Mouse (Mus musculus) testis, adult 2 months (tissue): ENCODE results near the gene Tmc3. TPM values are rescaled to one million over a fixed set of nuclear protein-coding genes. Genes with fewer than 3 reads are reported as not detected.

Experiments used
- H3K27ac ChIP-seq: fragments of 200-500 bp; 2 replicates; pipeline ENCODE4 v1.5.1; 2012; ENCODE audit warnings: low read depth, low read length; ENCODE audit not compliant: control insufficient read depth, insufficient read depth
- H3K27me3 ChIP-seq: fragments of 200-500 bp; 2 replicates; pipeline ENCODE4 v1.6.1; 2012; ENCODE audit warnings: mild to moderate bottlenecking, low read length, moderate library complexity; ENCODE audit not compliant: control insufficient read depth, insufficient read depth
- H3K36me3 ChIP-seq: fragments of 200-500 bp; 2 replicates; pipeline ENCODE4 v1.6.1; 2012; ENCODE audit warnings: mild to moderate bottlenecking, low read length; ENCODE audit not compliant: control insufficient read depth, insufficient read depth
- H3K4me1 ChIP-seq: fragments of 200-500 bp; 2 replicates; pipeline ENCODE4 v1.6.1; 2012; ENCODE audit warnings: low read length; ENCODE audit not compliant: control insufficient read depth, insufficient read depth
- H3K4me3 ChIP-seq: fragments of 200-500 bp; 2 replicates; pipeline ENCODE4 v1.5.1; 2012; ENCODE audit warnings: low read depth, mild to moderate bottlenecking, low read length, moderate library complexity, mixed read lengths; ENCODE audit not compliant: control insufficient read depth
- CTCF ChIP-seq: fragments of 200-500 bp; IDR thresholded peaks from 2 replicates; pipeline ENCODE4 v1.5.1; 2012; ENCODE audit warnings: low read depth, mild to moderate bottlenecking, inconsistent platforms, low read length, moderate library complexity; ENCODE audit not compliant: control insufficient read depth, insufficient read depth, insufficient replicate concordance
- POLR2A ChIP-seq: fragments of 200-500 bp; IDR thresholded peaks from 2 replicates; pipeline ENCODE4 v1.6.1; 2012; ENCODE audit warnings: low read depth, mild to moderate bottlenecking, inconsistent platforms, low read length, moderate library complexity; ENCODE audit not compliant: control insufficient read depth
- polyA plus RNA-seq: library from polyadenylated mRNA; depleted of rRNA; stranded (reverse); fragments of >200 nt; gene quantifications from 2 replicates; pipeline ENCODE4 v1.2.3, GENCODE M21; 2012

Gene Tmc3
- polyA plus RNA-seq, 1 experiment, result 0.33 TPM

DNA sequence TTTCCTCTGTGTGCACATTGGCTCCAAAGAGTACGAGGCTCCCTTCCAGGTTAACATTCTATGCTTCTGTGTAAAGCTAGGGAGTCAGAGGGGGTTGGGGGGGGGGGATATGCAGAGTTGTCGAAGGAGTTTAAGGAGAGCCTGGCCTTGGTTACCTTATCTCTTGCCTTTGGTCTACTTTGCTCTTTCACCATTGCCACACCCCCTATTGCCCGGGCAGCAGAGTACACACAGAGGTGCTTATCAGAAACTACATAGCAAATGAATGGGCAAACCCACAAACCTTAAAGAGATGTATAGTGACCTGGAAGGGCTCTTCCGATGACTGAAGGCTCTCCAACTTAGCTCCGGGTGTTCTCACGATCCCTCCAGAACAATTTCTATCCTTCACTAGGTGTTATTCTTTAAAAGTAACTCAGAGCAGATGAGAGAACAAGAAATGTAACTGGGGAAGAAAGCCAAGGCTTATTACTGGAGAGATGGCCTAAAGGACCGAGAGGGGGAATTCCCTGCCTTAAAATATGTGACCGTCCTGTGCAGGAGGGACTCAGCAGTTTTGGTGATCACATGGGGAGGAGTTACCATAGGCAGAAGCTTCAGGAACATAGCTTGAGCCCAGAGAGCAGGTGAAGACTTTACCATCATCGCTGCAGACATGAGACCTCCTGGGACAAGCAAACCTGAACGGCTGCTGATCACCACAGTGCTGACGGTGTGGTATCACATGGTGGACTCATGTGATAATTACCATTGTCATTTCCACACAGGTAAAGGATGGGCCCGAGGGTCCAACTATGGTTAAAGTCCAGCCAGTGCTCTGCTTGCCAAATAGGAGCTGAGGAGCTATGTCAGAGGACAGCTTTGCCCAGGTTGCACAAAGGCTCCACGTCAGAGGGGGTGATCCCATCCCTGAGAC, 14.5 kb downstream of the Tmc3 start:
- Histone ChIP-seq H3K27me3 (no peaks in the 10 kb centered on the region), H3K36me3 (no peaks in the 10 kb centered on the region), H3K4me3 (no peak overlapping the region), H3K4me1 (peaks cover 7% of the 10 kb centered on the region), H3K27ac (no peak overlapping the region)
- TF ChIP-seq POLR2A (no peak), CTCF (no peak)

DNA sequence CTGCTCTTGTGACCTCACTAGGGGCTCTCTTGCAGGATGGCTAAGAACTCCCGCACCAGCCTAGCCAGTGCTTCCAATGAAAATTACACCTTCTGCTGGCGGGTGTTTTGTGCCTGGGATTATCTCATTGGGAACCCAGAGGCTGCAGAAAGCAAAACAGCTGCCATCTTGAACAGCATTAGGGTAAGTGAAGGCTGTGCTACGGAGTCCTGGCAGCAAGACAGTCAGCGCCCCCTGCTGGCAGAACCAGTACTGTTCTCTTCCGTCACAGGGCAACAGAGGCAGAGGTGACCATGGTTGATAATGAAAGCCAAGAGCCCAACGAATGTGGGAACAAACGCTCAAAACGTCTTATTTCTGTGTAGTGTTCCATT, 15.2 kb downstream of the Tmc3 start:
- Histone ChIP-seq H3K27ac (no peak overlapping the region), H3K36me3 (no peaks in the 10 kb centered on the region), H3K27me3 (no peaks in the 10 kb centered on the region), H3K4me1 (peaks cover 9% of the 10 kb centered on the region), H3K4me3 (no peak overlapping the region)
- TF ChIP-seq CTCF, result peak; percentile 87; the same call in 1 of the 2 replicates
- TF ChIP-seq POLR2A, result no peak

- TF ChIP-seq POLR2A (no peak), CTCF (no peak)
- Histone ChIP-seq H3K36me3 (no peaks in the 10 kb centered on the region), H3K27me3 (no peaks in the 10 kb centered on the region), H3K27ac (no peak overlapping the region), H3K4me1 (peaks cover 9% of the 10 kb centered on the region), H3K4me3 (no peak overlapping the region)
Measured at GRCm38 (mm10) chr7:83604180-83604944, 19.6 kb downstream of the Tmc3 start.

GRCm38 (mm10) chr7:83606796-83607195, 22.1 kb downstream of the Tmc3 start:
- no peak overlapping the region for H3K4me3 ChIP-seq
- no peaks in the 10 kb centered on the region for H3K27me3 ChIP-seq
- TF ChIP-seq POLR2A (no peak), CTCF (no peak)
- H3K4me1 ChIP-seq, result peaks cover 9% of the 10 kb centered on the region
- no peaks in the 10 kb centered on the region for H3K36me3 ChIP-seq
- H3K27ac ChIP-seq, result no peak overlapping the region

GRCm38 (mm10) chr7:83609891-83610290, 25.2 kb downstream of the Tmc3 start:
- TF ChIP-seq POLR2A, result no peak

GRCm38 (mm10) chr7:83611886-83612285, 27.2 kb downstream of the Tmc3 start:
- no peaks in the 10 kb centered on the region for H3K27me3 ChIP-seq
- TF ChIP-seq CTCF, result no peak
- TF ChIP-seq POLR2A, result no peak
- no peaks in the 10 kb centered on the region for H3K36me3 ChIP-seq
- H3K4me1 ChIP-seq, result no peaks in the 10 kb centered on the region
- no peak overlapping the region for H3K4me3 ChIP-seq
- H3K27ac ChIP-seq, result no peak overlapping the region

More at GRCm38 (mm10) chr7:83609891-83610290, 25.2 kb downstream of the Tmc3 start:
- Histone ChIP-seq H3K36me3 (no peaks in the 10 kb centered on the region), H3K27ac (no peak overlapping the region), H3K4me3 (no peak overlapping the region), H3K4me1 (no peaks in the 10 kb centered on the region), H3K27me3 (no peaks in the 10 kb centered on the region)

GRCm38 (mm10) chr7:83615272-83615671, 30.5 kb downstream of the Tmc3 start:
- Histone ChIP-seq H3K36me3 (no peaks in the 10 kb centered on the region), H3K27me3 (no peaks in the 10 kb centered on the region), H3K4me3 (peak overlapping the region; percentile 43), H3K4me1 (no peaks in the 10 kb centered on the region), H3K27ac (no peak overlapping the region)
- TF ChIP-seq POLR2A (no peak), CTCF (no peak)
